25 mouse cellular contexts compared by ENCODE assay signal in genomic region chrX:107236461-107236860, GRCm38 (mm10). TPM values are rescaled to one million over a fixed set of nuclear protein-coding genes. Genes with fewer than 3 reads are reported as not detected.
"Had no signal": no experiment of that assay in that cellular context is flagged by ENCODE, and none has a peak within 500 bp of the region (broad histone marks: within the 10 kb centered on the region; RNA-seq: fewer than 3 reads in every experiment).

No protein-coding gene starts in this region.

- H3K36me3 ChIP-seq: kidney, embryonic 15.5 days; limb, embryonic 12.5 days; limb, embryonic 15.5 days; liver, embryonic 12.5 days; liver, embryonic 15.5 days; lung, embryonic 15.5 days; neural tube, embryonic 12.5 days; neural tube, embryonic 15.5 days had no signal

- H3K4me1 ChIP-seq: kidney, embryonic 15.5 days; limb, embryonic 12.5 days; limb, embryonic 15.5 days; liver, embryonic 12.5 days; liver, embryonic 15.5 days; lung, embryonic 15.5 days; neural tube, embryonic 12.5 days; neural tube, embryonic 15.5 days had no signal

- H3K4me3 ChIP-seq: kidney, embryonic 15.5 days; left cerebral cortex, adult 2 months; limb, embryonic 12.5 days; limb, embryonic 15.5 days; liver, embryonic 12.5 days; liver, embryonic 15.5 days; lung, embryonic 15.5 days; neural tube, embryonic 12.5 days; neural tube, embryonic 15.5 days had no signal

- H3K27ac ChIP-seq: kidney, embryonic 15.5 days; left cerebral cortex, adult 2 months; limb, embryonic 12.5 days; limb, embryonic 15.5 days; liver, embryonic 12.5 days; liver, embryonic 15.5 days; lung, embryonic 15.5 days; neural tube, embryonic 12.5 days; neural tube, embryonic 15.5 days; stomach, postnatal 0 days had no signal

- H3K4me2 ChIP-seq: kidney, embryonic 15.5 days; limb, embryonic 12.5 days; limb, embryonic 15.5 days; liver, embryonic 12.5 days; liver, embryonic 15.5 days; lung, embryonic 15.5 days; midbrain, embryonic 11.5 days; neural tube, embryonic 12.5 days; neural tube, embryonic 15.5 days had no signal

- DNase-seq: kidney, adult 2 months; kidney, postnatal 10 days; kidney, postnatal 36 days; layer of hippocampus, postnatal 36 days; left cerebral cortex, postnatal 4 days; lung, adult 18-20 months; lung, postnatal 10 days; lung, postnatal 4 days; midbrain, embryonic 14.5 days; right cerebral cortex, adult 18-20 months; right cerebral cortex, postnatal 14 days; right cerebral cortex, postnatal 4 days; thymus, adult 2 months; thymus, postnatal 25 days had no signal

- H3K9ac ChIP-seq: kidney, embryonic 15.5 days; limb, embryonic 12.5 days; limb, embryonic 15.5 days; liver, embryonic 12.5 days; liver, embryonic 15.5 days; lung, embryonic 15.5 days; neural tube, embryonic 12.5 days; neural tube, embryonic 15.5 days had no signal

- H3K9me3 ChIP-seq: kidney, embryonic 15.5 days; limb, embryonic 12.5 days; limb, embryonic 15.5 days; liver, embryonic 12.5 days; liver, embryonic 15.5 days; lung, embryonic 15.5 days; neural tube, embryonic 12.5 days; neural tube, embryonic 15.5 days had no signal

- ATAC-seq: liver, embryonic 12.5 days had no signal

- H3K27me3 ChIP-seq: kidney, embryonic 15.5 days; limb, embryonic 12.5 days; limb, embryonic 15.5 days; liver, embryonic 12.5 days; liver, embryonic 15.5 days; lung, embryonic 15.5 days; neural tube, embryonic 12.5 days; neural tube, embryonic 15.5 days had no signal

RNA-seq across cellular contexts. Expression of gene Gpr174, which starts 19.2 kb away (rescaled TPM):
- polyA plus RNA-seq: limb, embryonic 12.5 days; neural tube, embryonic 15.5 days had no signal
